Mouse (Mus musculus) kidney, embryonic 14.5 days (tissue): Measurements from ENCODE around the gene Iqschfp. TPM values are rescaled to one million over a fixed set of nuclear protein-coding genes. Genes with fewer than 3 reads are reported as not detected.

ENCODE experiments used
- ATAC-seq: fragments of 200-750 bp; cut with Nextera tagmentation; 2 replicates; pipeline ENCODE4 v1.8.0; 2017; ENCODE audit warnings: moderate number of reproducible peaks, mild to moderate bottlenecking, moderate TSS enrichment, moderate library complexity; ENCODE audit not compliant: low FRiP score, low TSS enrichment
- H3K27ac ChIP-seq: fragments of 300-500 bp; sonication (generic); 2 replicates; pipeline ENCODE4 v1.5.1; 2014; ENCODE audit warnings: low read depth, mild to moderate bottlenecking, low read length, moderate library complexity, mixed read lengths
- H3K27me3 ChIP-seq: fragments of 300-500 bp; sonication (generic); 2 replicates; pipeline ENCODE4 v1.6.1; 2014; ENCODE audit warnings: mild to moderate bottlenecking, low read length; ENCODE audit not compliant: control insufficient read depth, insufficient read depth
- H3K36me3 ChIP-seq: fragments of 300-500 bp; sonication (generic); 2 replicates; pipeline ENCODE4 v1.6.1; 2014; ENCODE audit warnings: low read length, mixed read lengths; ENCODE audit not compliant: control insufficient read depth, insufficient read depth
- H3K4me1 ChIP-seq: fragments of 300-500 bp; sonication (generic); 2 replicates; pipeline ENCODE4 v1.6.1; 2014; ENCODE audit warnings: low read length, mixed read lengths; ENCODE audit not compliant: control insufficient read depth, insufficient read depth
- H3K4me2 ChIP-seq: fragments of 300-500 bp; sonication (generic); replicated peaks from 2 replicates; pipeline ENCODE4 v1.6.1; 2014; ENCODE audit warnings: low read depth, mild to moderate bottlenecking, low read length
- H3K4me3 ChIP-seq: fragments of 300-500 bp; sonication (generic); 2 replicates; pipeline ENCODE4 v1.5.1; 2014; ENCODE audit warnings: mild to moderate bottlenecking, low read length
- H3K9ac ChIP-seq: fragments of 300-500 bp; sonication (generic); 2 replicates; pipeline ENCODE4 v1.6.1; 2014; ENCODE audit warnings: low read depth, mild to moderate bottlenecking, low read length, moderate library complexity
- H3K9me3 ChIP-seq: fragments of 300-500 bp; sonication (generic); 2 replicates; pipeline ENCODE4 v1.6.1; 2016; ENCODE audit warnings: low read length; ENCODE audit not compliant: control insufficient read depth
- WGBS: fragments of 180-500 bp; shearing (Covaris S2); extraction: QIAGEN DNeasy Blood & Tissue Kit; methylation state at CpG from one replicate; pipeline ENCODE4 v1.1.7; 2014; 5-methylcytosine and 5-hydroxymethylcytosine counted together
- polyA plus RNA-seq: library from polyadenylated mRNA; unstranded; fragments of >200 nt; fragmentation: Nextera tagmentation; extraction: Ambion mirVana; gene quantifications from 2 replicates; pipeline ENCODE4 v1.2.1, GENCODE M21; 2014

Iqschfp gene
- polyA plus RNA-seq, 1 experiment from 2014 or later: not detected

DNA sequence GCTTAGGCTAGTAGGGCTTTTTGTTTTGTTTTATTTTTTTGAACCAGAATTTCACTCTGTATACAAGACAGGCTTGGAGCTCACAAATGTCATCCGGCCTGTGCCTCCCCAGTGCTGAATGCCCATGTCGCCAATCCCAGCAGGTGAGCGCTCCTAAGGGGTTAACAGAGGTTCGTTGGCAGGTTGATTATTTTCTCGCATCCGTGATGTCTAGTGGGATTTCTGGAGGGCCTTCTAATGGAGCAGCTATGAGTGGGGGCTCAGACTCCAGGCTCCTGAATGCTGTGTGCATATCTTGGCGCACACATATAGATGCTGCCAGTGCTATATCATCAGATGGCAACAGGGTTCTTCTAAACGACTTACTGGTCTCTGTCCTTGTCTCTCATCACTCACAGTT lies 682.5 kb downstream of the Iqschfp start:
- H3K27me3 ChIP-seq: no peaks in the 10 kb centered on the region
- peak overlapping the region; percentile 4; the same call in 1 of the 2 replicates for H3K4me2 ChIP-seq
- 79% methylated on average over 8 of the region's 8 CpGs for WGBS
- H3K9me3 ChIP-seq: no peaks in the 10 kb centered on the region
- H3K36me3 ChIP-seq: no peaks in the 10 kb centered on the region
- H3K9ac ChIP-seq: no peak overlapping the region
- ATAC-seq: no peak
- H3K4me1 ChIP-seq: peaks cover 19% of the 10 kb centered on the region
- H3K4me3 ChIP-seq: no peak overlapping the region
- no peak overlapping the region for H3K27ac ChIP-seq

DNA sequence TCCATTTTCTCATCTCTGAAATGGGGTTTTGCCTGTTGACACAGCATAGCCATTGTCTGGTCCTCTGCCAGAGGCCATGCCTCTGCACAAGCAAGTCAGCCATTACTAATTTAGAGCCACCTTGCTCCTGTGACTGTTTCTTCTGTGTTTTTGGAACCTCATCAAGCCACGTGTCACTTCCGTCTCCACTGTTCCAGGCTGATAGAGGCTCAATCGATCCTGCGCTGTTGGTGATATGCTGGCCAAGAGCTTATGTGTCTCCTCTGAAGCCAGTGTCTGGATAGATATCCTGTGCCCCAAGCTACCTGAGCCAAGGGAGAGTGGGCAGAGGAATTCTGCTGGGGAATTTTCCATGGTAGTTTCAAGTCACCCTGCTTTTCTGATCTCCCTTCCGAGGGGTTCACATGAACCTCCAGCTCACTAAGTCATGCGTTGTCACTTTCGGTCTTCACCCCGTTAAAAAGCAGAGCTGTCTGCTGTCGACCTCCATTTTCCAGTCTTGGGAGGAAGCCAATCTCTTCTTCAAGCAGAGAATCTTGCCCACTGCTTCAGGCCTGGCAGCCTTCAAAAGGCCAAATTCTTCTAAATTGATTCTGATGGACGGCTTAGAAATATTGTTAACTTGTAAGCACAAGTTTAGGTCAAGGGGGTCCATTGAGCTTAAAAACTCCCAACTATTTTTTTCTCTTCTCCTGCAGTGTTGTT lies 683.8 kb downstream of the Iqschfp start:
- ATAC-seq: no peak
- H3K27ac ChIP-seq: no peak overlapping the region

DNA sequence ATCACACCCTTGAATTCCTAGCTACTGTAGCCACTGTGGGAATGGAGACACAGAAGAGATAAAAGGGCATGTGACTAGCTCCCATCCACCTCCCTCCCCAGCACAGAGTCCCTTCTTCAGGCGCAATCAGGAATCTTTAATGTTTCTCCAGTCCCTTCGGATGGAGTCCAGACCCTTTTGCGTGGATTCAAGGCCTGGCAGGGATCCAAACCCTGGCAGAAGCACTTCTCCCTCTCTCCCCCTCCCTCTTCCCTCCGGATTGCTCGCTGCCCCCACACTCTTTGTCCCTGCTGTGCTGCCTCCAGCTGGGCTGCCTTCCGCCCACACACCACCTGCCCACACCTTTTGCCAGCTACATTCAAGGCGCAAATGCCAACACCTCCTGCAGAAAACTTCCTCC lies 684.4 kb downstream of the Iqschfp start:
- ATAC-seq: no peak
- Histone ChIP-seq H3K36me3 (no peaks in the 10 kb centered on the region), H3K9me3 (no peaks in the 10 kb centered on the region), H3K4me3 (no peak overlapping the region), H3K4me2 (no peak overlapping the region), H3K27ac (no peak overlapping the region), H3K4me1 (peaks cover 19% of the 10 kb centered on the region), H3K27me3 (no peaks in the 10 kb centered on the region), H3K9ac (no peak overlapping the region)
- 10% methylated on average over 7 of the region's 7 CpGs for WGBS

More for the DNA sequence above, 683.8 kb downstream of the Iqschfp start:
- Histone ChIP-seq H3K4me1 (peaks cover 19% of the 10 kb centered on the region), H3K27me3 (no peaks in the 10 kb centered on the region), H3K9me3 (no peaks in the 10 kb centered on the region), H3K36me3 (no peaks in the 10 kb centered on the region), H3K4me3 (no peak overlapping the region), H3K9ac (no peak overlapping the region), H3K4me2 (no peak overlapping the region)
- 70% methylated on average over 10 of the region's 10 CpGs for WGBS

DNA sequence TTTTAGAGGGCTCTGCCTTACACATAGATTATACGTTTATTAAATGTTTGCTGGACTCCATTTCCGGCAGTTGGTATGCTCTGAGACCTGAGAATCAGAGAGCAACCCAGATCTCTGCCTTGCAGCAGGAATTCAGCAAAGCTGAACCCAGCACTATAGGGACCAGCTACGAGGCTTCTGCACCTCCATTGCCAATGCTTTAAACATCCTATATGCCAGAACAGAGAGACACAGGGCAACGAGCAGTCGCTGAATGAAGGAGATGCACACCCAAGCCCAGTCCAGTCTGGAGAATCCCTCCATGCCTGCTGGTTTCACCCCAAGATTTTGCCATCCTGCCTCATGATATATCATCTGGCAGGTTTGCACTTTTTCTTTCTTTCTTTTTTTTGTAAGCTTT lies 684.9 kb downstream of the Iqschfp start:
- Histone ChIP-seq H3K27ac (no peak overlapping the region), H3K4me1 (peaks cover 19% of the 10 kb centered on the region)
- no peak for ATAC-seq

DNA sequence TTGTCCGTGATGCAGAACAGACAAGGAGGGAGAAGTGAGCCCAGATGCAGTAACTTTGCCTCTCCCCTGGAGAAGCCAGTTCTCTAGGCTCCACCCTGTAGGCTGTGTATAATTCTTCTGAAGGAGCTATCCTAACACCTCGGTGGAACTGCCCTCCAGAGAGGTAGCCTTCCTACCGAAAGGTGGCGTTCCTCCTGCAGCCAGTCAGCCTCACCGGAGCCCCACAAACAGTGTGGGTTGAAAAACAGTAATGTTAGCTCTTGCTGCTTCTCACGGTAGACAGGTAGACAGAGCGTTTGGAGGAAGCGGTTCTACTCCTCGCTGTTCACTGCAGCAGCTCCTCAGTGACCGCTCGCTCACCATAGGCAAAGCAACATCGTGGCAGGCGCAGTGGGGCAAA lies 689.6 kb downstream of the Iqschfp start:
- Histone ChIP-seq H3K4me3 (no peak overlapping the region), H3K4me1 (peaks cover 22% of the 10 kb centered on the region), H3K27ac (no peak overlapping the region), H3K4me2 (no peak overlapping the region), H3K9ac (no peak overlapping the region), H3K36me3 (no peaks in the 10 kb centered on the region), H3K9me3 (no peaks in the 10 kb centered on the region), H3K27me3 (no peaks in the 10 kb centered on the region)
- ATAC-seq: no peak
- WGBS: 61% methylated on average over 13 of the region's 13 CpGs

More for the DNA sequence above, 684.9 kb downstream of the Iqschfp start:
- Histone ChIP-seq H3K27me3 (no peaks in the 10 kb centered on the region), H3K9me3 (no peaks in the 10 kb centered on the region), H3K4me2 (no peak overlapping the region), H3K36me3 (no peaks in the 10 kb centered on the region), H3K4me3 (no peak overlapping the region), H3K9ac (no peak overlapping the region)
- 64% methylated on average over 5 of the region's 5 CpGs for WGBS

DNA sequence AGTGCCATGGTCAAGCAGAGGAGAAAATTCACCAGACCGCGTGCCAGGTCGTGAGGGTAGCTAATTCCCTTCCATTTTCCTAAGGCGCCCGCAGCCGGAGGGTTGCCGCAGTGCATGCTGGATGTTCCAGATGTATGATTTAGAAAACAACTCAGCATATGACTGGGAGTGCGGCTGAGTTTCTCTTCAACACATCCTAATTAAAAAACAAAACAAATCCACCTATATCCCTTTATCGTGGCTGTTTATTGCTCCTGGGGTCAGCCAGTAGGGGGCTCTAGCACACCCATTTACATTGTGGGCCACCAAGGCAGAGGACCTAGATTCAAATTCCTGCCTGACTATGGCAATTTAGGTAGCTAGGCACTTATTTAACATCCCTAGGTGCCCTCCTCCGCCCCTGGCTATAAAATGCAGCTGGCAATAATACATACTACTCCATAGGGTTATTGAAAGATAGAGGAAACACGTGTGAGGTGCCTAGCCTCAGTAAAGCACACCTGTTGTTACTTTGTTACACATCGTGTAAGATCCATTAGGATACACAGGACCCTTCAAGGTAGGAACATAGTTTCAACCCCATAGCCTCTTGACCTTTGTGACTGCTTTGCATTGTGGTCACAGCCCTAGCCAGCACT lies 690.2 kb downstream of the Iqschfp start:
- no peak overlapping the region for H3K4me2 ChIP-seq
- H3K9ac ChIP-seq: no peak overlapping the region
- no peaks in the 10 kb centered on the region for H3K9me3 ChIP-seq
- WGBS: 78% methylated on average over 12 of the region's 12 CpGs
- ATAC-seq: 0 out of 2 replicates have a peak, but pooled peaks have one; percentile 10
- H3K4me1 ChIP-seq: peaks cover 26% of the 10 kb centered on the region
- no peak overlapping the region for H3K4me3 ChIP-seq
- H3K27ac ChIP-seq: peak overlapping the region; percentile 2; the same call in 1 of the 2 replicates
- no peaks in the 10 kb centered on the region for H3K27me3 ChIP-seq
- H3K36me3 ChIP-seq: no peaks in the 10 kb centered on the region

DNA sequence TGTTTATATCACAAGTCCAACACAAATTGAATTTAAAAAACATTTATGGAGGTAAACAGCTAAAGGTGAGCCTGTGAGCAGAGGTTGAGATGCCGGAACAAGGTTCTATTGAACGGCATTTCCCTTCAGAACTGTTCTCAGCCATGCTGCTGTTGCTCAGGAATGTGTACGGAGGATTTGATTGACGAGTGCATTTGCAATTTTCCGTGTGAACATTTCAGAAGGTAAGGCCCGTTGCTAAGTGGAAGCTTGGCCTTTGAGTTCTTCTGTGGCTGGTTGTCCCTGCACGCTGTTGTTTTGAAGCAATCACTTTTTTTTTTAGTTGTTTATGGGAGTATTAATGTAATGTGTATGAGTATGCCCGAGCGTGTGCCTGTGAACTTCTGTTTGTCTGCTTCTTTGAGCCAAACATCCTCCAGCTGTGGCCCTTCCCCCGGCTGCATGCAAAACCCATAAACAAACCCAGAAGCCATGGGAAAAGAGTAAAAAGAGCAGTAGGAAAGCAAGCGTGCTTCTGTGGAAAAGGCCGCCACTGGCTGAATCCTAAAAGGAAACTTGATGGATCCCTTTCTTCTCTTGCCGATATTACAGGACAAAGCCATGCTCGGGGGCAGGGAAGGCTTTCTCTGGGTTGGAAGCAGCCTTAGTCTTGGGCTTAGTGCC lies 691.1 kb downstream of the Iqschfp start:
- Histone ChIP-seq H3K27ac (peak overlapping the region; percentile 80; the same call in 1 of the 2 replicates), H3K4me1 (peaks cover 29% of the 10 kb centered on the region), H3K4me3 (no peak overlapping the region), H3K9me3 (no peaks in the 10 kb centered on the region), H3K4me2 (peak overlapping the region; percentile 15; the same call in 1 of the 2 replicates), H3K27me3 (no peaks in the 10 kb centered on the region), H3K36me3 (no peaks in the 10 kb centered on the region), H3K9ac (no peak overlapping the region; the same call in 1 of the 2 replicates)
- ATAC-seq: no peak
- WGBS: 29% methylated on average over 14 of the region's 14 CpGs

DNA sequence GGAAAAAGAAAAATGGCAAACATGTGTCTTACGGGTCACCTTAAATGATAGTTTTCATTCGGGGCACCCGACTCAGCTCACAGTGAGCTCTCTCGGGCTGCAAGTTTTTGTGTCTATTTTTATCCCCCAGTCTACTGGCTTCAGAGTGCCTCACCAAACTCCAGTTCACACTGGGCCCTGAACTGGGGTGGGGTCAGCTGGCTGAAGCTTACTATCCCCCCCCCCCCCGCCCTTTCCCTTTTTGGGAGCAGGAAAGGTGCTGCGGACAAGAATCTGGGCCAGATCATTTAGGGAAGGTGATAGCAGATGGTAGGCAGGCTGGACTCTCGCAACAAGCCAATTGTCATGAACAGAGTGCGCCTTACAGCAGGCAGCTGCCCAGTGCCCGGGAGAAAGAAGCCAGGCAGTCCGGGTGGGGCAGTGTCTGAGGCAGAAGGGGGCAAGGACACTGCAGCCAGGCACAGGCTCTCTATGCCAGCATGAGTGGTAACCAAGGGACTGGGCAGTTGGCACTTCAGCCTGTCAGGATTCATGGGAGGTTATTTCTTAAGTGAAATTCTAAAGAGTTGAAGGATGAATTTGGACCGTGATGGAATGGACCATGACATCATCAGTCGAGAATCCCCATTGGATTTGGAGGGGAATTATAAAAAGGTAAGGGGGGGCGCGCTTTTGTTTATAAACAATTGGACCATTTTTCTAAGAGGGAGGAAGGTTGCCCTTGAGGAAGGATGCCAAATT lies 691.9 kb downstream of the Iqschfp start:
- WGBS: 63% methylated on average over 13 of the region's 14 CpGs
- peak overlapping the region; percentile 80; the same call in 1 of the 2 replicates for H3K27ac ChIP-seq
- no peaks in the 10 kb centered on the region for H3K9me3 ChIP-seq
- H3K36me3 ChIP-seq: no peaks in the 10 kb centered on the region
- H3K4me1 ChIP-seq: peaks cover 30% of the 10 kb centered on the region
- no peak overlapping the region for H3K9ac ChIP-seq
- H3K27me3 ChIP-seq: no peaks in the 10 kb centered on the region
- no peak overlapping the region for H3K4me3 ChIP-seq
- no peak for ATAC-seq
- no peak overlapping the region; the same call in 1 of the 2 replicates for H3K4me2 ChIP-seq
